Mouse (Mus musculus) heart, postnatal 14 days (tissue): ENCODE results near the gene Zfp185. TPM values are rescaled to one million over a fixed set of nuclear protein-coding genes. Genes with fewer than 3 reads are reported as not detected.

Source experiments
- DNase-seq, 2 experiments: peaks; one replicate each; pipeline ENCODE4 v3.0.0; 2021 to 2022
- intact Hi-C: fragments of 180-260 bp; cut with DNase I; formaldehyde crosslinking; loops from one replicate; pipeline ENCODE4 v1.15.1; 2025
- long read RNA-seq, 2 experiments: library from polyadenylated mRNA; stranded (forward); transcript quantifications; one replicate each; pipeline ENCODE4 v2.0.0; 2021
- total RNA-seq, 2 experiments: library from RNA; stranded (reverse); gene quantifications; 2 replicates each; pipeline ENCODE4 v1.2.3; 2021

Zfp185 gene
- 1 to 10 TPM; 1.8 to 2.1 TPM for total RNA-seq
- long read RNA-seq, experiment 1, partial matches to known transcripts = 0 of 3 reads
- long read RNA-seq, experiment 1, other reads (novel, unspliced or antisense) = 1 of 3 reads
- long read RNA-seq, experiment 2, partial matches to known transcripts = 0 of 1 reads
- long read RNA-seq, experiment 2, other reads (novel, unspliced or antisense) = 0 of 1 reads

DNA sequence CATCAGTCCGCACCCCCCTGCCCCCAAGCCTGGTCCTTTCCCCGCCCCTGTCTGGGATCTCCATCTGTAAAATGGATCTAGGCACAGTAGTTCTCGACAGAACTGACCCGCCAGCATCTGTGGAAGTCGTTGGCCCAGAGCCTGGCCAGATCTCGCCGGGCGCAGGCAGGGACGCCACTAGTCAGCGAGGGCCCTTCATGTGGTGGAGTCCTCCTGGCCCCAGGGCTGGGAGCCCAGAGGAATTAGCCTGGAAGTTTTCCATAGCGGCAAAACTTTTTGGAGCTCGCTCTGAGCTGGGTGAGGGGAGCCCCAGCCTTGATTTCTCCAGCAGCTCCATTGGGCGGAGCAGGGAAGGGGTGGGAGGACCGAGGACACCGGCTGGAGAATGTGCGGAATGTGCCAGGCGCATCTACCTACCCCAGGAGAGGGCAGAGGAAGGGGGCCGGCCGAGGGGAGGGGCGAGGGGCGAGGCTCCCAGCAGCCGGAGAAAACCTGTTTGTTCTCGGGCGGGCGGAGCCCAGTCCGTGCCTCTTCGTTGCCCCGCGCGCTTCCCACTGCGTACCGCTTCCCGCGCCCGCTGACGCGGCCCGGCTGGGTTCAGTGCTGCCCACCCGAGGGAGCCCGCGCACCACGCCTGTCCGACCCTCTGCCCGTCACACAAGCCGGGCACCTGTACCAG is at the start of gene Zfp185:
Gene Zfp185 (plus strand): TSS at position 499 of the 679 bp plus-strand sequence.
- DNase-seq = peak; percentile 36 to 39
- intact Hi-C loops = no loop called here

GRCm38 (mm10) chrX:72953464-72953863 is 33.7 kb upstream of the Zfp185 start:
- no peak for DNase-seq
- intact Hi-C loops = no loop called here

GRCm38 (mm10) chrX:72956486-72956885 is 30.7 kb upstream of the Zfp185 start:
- intact Hi-C loops = no loop called here
- no peak for DNase-seq

- intact Hi-C loops = loop anchor here (5.0 kb wide), 1 partner anchor 52 kb away; no protein-coding TSS in a partner anchor
- peak in 1 of 2 experiments; percentile 16 for DNase-seq
These were observed 26.7 kb upstream of the Zfp185 start for GRCm38 (mm10) chrX:72960431-72960830.

GRCm38 (mm10) chrX:72961511-72961910 is 25.6 kb upstream of the Zfp185 start:
- DNase-seq = no peak
- intact Hi-C loops = loop anchor here (5.0 kb wide), 1 partner anchor 51 kb away; no protein-coding TSS in a partner anchor

- no peak for DNase-seq
- intact Hi-C loops = loop anchor here (5.0 kb wide), 1 partner anchor 50 kb away; no protein-coding TSS in a partner anchor
These were observed 24.4 kb upstream of the Zfp185 start for GRCm38 (mm10) chrX:72962743-72963142.

- no peak for DNase-seq
- intact Hi-C loops = no loop called here
These were observed 4.3 kb upstream of the Zfp185 start for GRCm38 (mm10) chrX:72982831-72983230.

GRCm38 (mm10) chrX:72985607-72986006 is 1.5 kb upstream of the Zfp185 start:
- intact Hi-C loops = no loop called here
- no peak for DNase-seq

- no peak for DNase-seq
- intact Hi-C loops = no loop called here
These were observed 374 bp downstream of the Zfp185 start for GRCm38 (mm10) chrX:72987520-72987905.

GRCm38 (mm10) chrX:72988431-72988830 is 1.3 kb downstream of the Zfp185 start:
- intact Hi-C loops = no loop called here

DNA sequence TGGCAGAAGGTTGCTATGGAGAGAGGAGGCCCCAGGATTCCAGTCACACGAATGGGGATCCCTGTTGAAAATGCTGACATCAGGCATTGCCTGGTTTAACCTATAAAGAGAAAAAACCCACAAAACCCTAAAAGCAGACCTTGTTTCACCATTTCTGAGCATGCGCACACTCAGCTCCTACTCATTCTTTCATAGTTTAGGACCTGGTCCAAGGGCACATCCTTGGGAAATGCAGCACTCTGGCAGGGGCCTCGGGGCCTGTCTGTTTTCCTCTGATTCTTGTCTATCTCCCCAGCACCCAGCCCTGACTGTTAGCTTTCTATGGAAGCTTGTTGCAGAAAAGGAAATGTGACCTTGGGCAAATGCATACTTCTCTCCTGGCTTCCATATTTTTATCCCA is 3.4 kb downstream of the Zfp185 start:
- DNase-seq = no peak
- intact Hi-C loops = no loop called here

More at GRCm38 (mm10) chrX:72988431-72988830, 1.3 kb downstream of the Zfp185 start:
- no peak for DNase-seq

DNA sequence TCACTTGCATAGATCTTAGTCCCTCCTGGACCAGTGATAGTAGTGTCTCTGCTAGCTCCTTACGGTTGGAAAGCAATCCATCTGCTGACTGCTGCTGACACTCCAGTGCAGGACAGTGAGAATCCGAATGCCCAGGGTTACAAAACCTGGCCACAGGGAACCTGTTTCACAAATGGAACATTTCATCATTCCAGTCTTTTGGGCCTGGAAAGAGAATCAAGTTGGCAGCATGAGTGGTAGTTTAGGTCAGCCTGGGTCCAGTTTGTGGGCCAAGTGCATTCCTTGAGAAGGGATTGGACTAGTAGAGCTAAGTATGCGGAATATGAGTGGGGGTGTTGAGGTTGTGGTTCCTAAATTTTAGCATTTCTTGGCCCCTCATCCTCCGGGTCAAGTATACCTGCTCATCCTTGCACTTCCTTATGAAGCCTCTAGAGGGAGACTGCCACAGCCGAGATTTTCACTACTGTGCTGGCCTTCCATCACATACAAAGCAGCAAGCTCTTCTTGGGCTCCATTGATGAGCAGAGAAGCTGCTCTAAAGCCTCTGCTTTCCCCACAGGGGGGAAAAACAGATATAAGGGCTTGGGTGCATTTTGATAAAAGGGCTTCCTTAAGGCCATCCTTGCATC is 5.3 kb downstream of the Zfp185 start:
- intact Hi-C loops = no loop called here
- no peak for DNase-seq

DNA sequence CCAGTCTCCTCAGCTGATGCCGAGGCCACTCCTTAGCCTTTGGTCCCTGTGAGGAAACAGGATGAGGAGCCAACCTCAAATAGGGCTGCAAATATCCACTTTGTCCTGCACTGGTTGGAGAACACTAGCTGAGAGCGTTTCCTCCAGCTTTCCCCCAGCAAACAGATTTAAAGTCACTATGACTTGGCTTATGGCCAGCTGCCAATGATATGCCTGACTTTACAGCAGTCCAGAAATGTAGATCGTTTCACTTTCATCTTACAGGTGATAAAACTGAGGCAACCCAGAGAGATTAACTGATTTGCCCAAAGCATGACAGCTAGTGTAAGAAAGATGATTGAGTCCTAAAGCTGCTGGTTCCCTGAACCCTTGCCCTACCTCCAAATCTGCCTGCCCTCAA is 8.4 kb downstream of the Zfp185 start:
- intact Hi-C loops = no loop called here
- no peak for DNase-seq

DNA sequence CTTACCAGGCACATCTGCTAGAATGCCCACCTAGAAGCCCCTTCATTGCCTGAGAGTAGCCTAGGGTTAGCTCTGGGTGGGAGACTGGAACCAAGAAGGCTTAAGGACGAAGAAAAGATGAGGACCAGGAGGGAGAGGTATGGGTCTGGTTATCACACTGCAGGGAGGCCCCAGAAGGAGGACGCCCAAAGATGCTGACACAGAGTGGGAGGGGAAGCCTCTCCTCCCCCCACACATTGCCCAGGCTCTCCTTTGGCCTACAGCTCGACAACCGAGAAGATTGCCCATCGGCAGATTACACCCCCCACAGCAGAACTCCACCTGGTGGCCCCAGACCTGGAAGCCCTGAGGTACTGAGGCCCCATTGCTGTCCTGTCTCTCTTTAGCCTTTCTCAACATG is 16.0 kb downstream of the Zfp185 start:
- intact Hi-C loops = no loop called here
- no peak for DNase-seq

GRCm38 (mm10) chrX:73005678-73006077 is 18.5 kb downstream of the Zfp185 start:
- no peak for DNase-seq
- intact Hi-C loops = loop anchor here (5.0 kb wide), 1 partner anchor 657 kb away; the partner anchor contains the start of gene Pnck

GRCm38 (mm10) chrX:73007597-73008479 is 20.7 kb downstream of the Zfp185 start:
- DNase-seq = peak; percentile 89 to 93
- intact Hi-C loops = loop anchor here (5.0 kb wide), 1 partner anchor 654 kb away; the partner anchor contains the start of gene Pnck

DNA sequence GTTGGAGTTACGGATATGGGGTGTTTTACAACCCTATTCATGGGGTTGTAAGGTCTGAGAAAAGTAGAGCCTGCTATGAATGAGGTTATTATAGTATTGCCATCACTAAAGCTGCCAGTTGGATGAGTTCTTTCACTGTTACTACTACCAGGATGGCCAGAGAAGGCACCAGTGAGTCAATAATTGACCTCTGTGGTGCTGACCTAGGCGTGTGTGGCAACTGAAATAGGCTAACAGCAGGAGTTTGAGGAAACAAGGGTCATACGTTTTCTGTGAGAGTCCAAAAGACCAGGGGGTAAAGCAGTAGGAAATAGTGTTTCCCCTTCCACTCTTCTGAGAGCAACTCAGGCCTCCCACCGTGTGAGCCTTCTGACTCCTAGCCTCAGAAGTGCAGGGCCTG is 25.7 kb downstream of the Zfp185 start:
- intact Hi-C loops = loop anchor here (5.0 kb wide), 1 partner anchor 51 kb away; no protein-coding TSS in a partner anchor
- DNase-seq = no peak

DNA sequence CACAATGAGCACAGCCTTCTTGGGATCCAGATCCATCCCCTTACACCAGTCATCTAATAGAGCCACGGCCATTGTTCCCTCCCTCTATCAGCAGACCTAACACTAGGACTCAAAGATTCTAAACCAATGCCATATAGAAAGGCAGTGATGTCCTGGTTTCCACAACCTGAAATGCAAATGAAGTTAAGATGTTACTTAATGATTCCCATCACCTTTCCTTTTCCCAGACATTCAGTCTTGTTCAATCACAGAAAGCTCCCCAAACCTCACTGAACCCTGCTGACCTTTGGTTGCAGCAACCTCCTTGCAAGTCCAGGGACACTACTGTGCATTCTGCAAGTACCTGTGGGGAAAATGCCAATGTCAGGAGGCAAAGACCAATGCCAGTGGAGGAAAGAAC is 49.9 kb downstream of the Zfp185 start, which contains the start of gene Pnma5:
Gene Pnma5 (minus strand): TSS at position 101 of the 400 bp plus-strand sequence.
- intact Hi-C loops = no loop called here
- no peak for DNase-seq

- DNase-seq = no peak
- intact Hi-C loops = no loop called here
These were observed 51.7 kb downstream of the Zfp185 start for GRCm38 (mm10) chrX:73038831-73039230.

GRCm38 (mm10) chrX:73039666-73040065 is 52.5 kb downstream of the Zfp185 start:
- DNase-seq = no peak
- intact Hi-C loops = no loop called here
